Mouse (Mus musculus): ENCODE measurements around the gene Tpsab1.

DNA sequence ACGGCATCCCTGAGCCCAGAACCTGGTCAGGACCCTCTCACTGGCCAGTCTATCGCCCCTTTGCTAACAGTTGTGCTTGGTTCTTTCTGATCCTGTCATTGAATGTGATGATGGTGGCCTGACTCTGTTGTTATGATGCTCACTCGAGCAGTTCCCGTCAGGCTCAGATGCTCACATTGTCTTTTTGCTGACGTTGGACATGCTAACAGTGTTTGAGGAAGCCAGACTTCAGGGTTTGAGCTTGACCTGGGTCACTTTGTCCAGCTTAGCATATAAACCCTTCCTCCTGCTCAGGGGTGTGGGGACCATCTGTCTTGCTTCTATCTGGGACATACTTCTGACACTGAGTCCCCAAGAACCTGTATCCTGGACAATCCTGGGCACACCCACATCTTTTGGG is 27.0 kb downstream of the Tpsab1 start, which contains the start of gene Prss29:
- TF ChIP-seq TAL1 (IDR thresholded peaks at IDR 0.05; ENCODE audit: low read length) (no peak), GATA1 (IDR thresholded peaks at IDR 0.05; ENCODE audit: low read length) (no peak)
